Mouse (Mus musculus) right cerebral cortex, adult 18-20 months (tissue): Measurements from ENCODE around the gene Zfp866.

Experiments
- DNase-seq: peaks from one replicate; pipeline ENCODE4 v3.0.0; 2022; ENCODE audit warnings: mixed read lengths

The Zfp866 gene

GRCm38 (mm10) chr8:69790773-69791367 is at the start of gene Zfp866, which contains the start of gene Atp13a1:
Gene Zfp866 (minus strand): TSS chr8:69791178.
Gene Atp13a1 (plus strand): TSS chr8:69791163.
- DNase-seq, result peak; percentile 92

DNA sequence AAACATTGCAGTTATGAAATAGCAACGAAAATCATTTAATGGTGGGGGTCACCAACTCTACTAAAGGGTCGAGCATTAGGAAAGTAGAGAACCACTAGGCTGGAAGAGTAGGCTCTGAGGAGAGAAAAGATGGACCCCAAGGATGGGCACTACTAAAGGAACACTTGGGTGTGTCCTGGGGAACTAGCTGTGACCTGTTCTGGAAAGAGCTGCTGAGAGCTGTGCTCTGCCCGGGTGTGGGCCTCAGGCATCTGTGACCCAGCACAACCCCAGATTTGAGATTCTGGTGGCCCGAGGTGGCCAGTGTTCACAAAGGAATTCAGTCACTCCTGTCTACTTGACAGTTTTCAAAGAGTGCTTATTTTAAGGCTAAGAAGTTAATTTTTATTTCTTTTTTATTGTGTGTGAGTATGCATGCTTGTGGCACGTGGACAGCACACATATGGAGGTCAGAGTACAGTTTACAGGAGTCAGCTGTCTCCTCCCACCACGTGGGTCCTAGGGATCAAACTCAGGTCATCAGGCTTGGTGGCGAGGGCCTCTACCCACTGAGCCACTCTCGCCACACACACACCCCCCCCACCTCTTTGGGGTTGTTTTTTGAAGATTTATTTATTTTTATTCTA is 46.2 kb upstream of the Zfp866 start:
- no peak for DNase-seq

DNA sequence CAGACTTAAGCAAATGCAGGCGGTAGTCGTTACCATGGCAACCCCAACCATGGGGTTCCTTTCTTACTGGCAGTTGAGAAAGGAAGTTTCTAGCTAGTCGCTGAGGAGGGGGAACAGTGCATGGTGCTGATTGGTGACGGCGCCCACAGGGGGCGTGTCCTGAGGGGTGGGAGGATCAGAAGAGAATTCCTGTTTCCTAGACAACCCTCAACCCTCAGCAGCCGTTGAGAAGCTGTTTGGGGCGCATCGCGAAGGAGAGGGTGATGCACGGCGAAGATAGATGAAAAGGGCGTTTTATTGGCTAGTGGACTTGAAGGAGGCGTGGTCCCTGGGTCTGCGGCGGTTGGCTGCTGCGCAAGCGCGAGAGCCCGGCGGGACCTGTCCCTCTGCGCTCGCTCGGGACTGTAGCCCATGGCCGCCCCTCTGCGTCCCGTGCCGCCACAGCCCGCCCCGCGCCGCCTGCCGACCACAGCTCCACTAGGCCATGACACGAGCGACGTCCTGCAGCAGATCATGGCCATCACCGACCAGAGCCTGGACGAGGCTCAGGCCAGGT is 41.4 kb upstream of the Zfp866 start, which contains the start of gene Pbx4:
Gene Pbx4 (plus strand): TSS at position 194 of the 556 bp plus-strand sequence.
- peak; percentile 97 for DNase-seq

- DNase-seq, result no peak
These were observed 35.4 kb upstream of the Zfp866 start for GRCm38 (mm10) chr8:69826371-69826770.

DNA sequence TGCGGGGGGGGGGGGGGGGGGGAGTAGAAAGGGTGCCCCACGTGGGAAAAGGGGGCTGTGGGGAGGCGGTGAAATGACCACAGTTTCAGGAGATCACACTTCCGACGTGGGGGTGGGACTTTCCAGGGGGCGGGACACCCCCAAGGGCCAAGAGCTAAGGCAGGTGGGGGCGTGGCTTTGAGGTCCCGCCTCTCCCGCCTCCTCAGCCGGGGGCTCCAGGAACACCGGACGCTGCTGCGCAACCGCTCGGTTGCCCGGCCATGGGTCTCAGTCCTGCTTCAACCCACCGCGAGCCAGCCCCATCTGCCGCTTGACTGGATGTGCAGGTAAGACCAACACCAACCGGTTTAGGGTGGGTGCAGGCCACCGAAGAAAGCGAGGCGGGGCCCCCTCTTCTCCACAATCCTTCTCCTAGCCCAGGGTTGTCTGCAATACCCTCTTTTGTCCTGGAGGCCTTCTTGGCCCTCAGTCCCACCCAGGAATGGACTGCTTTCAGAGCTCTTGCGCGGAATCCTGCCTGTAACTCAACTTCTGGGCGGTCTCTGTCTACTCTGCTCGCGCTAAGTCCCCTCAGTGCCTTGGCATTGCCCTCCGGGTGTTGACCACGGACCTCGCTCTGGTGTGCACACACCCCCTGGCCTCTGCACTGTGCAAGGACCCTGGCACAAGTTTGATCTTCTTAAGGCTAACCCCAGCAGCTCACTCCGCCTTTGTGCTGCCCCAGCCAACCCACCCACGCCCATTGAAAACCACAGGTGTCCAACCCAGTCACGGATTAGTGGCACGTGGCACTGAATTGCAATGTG is 31.6 kb upstream of the Zfp866 start, which contains the start of gene Lpar2:
Gene Lpar2 (plus strand): TSS at position 44 of the 806 bp plus-strand sequence.
- DNase-seq, result no peak

DNA sequence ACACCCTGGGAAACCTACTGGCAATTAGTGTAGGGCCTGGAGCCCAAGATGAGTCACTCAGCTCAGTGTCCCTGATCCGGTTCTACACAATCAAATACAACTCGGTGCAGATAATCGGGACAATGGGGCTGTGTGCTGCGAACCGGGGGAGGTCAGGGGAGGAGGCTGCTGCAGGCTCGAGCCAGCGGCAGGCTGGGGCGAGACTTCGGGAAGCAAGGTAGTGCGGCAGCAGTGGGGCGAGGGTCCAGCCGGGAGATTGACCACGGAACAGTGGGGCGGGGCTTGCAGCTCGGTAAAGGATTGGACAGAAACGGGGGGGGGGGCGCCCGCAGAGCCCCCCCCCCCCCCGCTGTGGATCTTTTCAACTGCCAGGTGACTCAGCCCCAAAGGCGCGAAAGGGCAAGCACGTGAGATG is 31.0 kb upstream of the Zfp866 start:
- DNase-seq, result no peak

- no peak for DNase-seq
These were observed 29.5 kb upstream of the Zfp866 start for GRCm38 (mm10) chr8:69820466-69820865.

DNA sequence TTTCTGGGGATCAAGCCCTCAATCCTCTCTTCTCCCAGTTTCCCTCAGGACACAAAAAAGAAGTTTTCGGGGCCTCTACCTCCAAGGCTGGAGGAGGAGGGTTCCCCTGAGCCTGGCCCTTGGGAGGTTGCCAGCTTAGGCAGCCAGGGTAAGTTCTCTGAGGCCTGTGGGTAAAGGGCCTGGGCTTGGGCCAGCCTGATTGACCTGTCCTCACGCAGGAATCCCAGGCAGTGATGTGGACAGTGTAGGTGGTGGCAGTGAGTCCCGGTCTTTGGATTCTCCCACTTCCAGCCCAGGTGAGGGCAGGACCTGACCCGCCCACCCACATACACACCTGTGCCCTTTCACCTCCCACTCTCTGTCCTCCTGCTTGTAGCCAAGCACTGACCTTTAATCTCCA is 24.4 kb upstream of the Zfp866 start:
- DNase-seq, result no peak

- DNase-seq, result no peak
These were observed 23.9 kb upstream of the Zfp866 start for GRCm38 (mm10) chr8:69814881-69815280.

DNA sequence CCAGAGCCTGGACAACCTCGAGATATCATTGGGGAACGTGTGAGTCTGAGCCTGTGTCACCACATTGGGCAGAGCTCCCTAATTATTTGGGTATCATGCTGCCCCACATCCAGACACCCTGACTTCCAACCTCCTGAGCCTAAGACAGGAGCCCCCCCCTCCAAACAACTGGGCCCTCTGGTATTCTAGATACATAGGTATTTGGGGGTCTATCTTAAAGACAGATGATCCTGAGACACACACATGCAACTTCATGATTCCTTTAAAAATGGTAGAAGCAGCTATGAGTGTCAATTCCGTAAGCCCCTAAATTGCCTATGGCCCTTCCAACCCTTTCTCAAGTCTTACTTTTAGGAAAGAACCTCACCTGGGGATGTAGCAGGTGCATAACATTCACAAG is 18.8 kb upstream of the Zfp866 start:
- DNase-seq, result no peak

GRCm38 (mm10) chr8:69808864-69809403 is 18.0 kb upstream of the Zfp866 start:
- no peak for DNase-seq

DNA sequence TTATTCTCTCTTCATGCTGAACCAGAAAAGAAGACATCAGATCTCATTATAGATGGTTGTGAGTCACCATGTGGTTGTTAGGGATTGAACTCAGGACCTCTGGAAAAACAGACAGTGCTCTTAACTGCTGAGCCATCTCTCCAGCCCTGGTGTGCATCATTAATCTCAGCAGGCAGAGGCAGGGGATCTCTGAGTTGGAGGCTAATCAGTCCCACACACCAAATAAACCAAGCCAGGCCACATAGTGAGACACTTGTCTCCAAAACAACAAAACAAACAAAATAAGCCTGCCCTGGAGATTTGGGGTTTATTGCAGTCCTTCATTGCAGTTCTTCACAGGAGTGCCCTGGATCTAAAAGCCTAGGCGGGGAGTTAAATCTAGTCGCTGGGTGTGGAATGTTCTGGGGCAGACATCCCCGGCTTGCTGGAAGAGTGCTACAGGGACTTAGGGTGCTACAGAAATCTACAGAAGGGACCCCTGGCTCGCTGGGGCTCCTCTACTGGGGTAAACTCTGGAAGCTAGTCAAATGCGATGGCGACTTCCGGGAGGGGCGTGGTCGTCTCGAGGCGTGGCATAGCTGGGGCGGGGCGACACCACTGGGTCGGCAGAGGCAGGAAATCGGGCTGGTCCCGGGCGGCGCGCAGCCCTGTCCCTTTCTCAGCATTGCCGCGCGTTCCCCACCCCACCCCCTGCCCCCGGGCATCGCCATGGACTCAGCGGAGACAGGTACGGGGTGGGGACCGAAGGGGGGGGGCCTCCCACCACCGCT is 17.3 kb upstream of the Zfp866 start, which contains the start of gene Gmip:
Gene Gmip (plus strand): TSS at position 586 of the 770 bp plus-strand sequence.
- peak; percentile 47 for DNase-seq

DNA sequence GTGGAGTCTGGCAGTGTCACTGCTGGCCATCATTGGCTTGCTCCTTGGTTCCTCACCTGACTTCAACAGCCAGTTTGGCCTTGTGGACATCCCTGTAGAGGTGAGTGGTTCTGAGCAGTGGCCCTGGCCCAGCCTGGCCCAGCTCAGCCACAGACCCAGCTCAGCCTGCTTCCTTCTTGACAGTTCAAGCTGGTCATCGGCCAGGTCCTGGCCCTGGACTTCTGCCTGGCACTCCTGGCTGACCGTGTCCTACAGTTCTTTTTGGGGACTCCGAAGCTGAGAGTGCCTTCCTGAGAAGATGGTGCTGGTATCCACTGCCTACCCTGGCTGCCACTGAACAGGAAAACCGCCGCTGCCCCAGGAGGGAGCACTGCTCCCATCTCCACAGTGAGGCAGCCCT is 16.3 kb upstream of the Zfp866 start:
- no peak for DNase-seq

DNA sequence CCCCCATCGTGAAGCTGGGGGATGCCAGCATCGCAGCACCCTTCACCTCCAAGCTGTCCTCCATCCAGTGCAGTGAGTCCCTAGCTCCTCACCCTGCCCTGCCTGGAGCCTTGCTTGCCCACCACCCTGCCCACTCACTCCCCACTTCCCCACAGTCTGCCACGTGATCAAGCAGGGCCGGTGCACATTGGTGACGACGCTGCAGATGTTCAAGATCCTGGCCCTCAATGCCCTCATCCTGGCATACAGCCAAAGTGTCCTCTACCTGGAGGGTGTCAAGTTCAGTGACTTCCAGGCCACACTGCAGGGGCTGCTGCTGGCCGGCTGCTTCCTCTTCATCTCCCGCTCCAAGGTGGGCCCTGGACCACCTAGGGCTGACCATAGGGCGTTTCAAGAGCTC is 14.5 kb upstream of the Zfp866 start:
- DNase-seq, result no peak

DNA sequence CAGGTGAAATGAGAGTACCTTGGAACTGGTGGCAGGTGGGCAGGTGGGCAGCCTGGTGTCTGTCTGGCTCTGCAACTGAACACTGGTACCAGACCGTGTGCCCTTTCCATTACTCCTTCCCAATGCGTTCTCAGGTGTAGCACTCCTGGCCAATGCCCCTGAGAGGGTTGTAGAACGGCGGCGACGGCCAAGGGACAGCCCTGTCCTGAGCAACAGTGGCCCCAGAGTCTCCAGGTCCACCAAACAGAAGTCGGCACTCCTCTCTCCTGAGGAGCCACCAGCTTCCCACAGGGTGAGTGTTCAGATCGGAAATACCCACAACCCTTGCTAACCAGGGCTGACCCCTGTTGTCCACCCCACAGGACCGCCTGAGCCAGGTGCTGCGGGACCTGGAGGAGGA is 14.1 kb upstream of the Zfp866 start:
- DNase-seq, result no peak

DNA sequence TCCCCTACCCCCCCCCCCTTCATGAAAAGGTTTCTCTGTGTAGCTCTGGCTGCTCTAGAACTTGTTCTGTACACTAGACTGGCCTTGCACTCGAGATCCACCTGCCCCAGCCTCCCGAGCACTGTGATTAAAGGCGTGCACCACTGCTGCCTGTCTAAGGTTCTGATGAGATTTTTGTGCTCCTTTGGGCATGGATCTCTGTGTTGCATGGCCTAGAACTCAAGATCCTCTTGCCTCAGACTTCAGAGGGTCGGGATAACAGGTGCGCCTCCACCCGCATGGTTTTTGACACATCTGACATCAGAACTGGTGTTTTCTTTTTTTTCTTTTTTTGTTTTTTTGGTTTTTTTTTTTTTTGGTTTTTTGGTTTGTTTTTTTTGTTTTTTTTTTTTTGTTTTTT is 13.6 kb upstream of the Zfp866 start:
- DNase-seq, result no peak

DNA sequence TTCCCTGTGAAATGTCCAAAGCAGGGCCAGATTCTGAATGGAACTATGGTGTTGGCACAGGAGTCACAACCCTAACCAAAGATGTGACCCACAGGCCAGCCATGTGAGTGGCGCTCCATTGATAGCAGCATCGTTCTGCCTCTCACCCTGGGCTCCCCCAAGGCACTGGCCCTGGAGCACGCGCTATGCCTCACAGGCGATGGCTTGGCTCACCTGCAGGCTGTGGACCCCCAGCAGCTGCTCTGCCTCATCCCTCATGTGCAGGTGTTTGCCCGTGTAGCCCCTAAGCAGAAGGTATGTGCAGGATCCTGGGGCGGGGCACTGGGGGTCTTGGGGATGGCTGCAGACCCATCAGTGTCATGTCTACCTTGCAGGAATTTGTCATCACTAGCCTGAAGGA is 12.4 kb upstream of the Zfp866 start:
- no peak for DNase-seq

- DNase-seq, result no peak
These were observed 11.2 kb upstream of the Zfp866 start for GRCm38 (mm10) chr8:69802216-69802615.

- no peak for DNase-seq
These were observed 10.8 kb upstream of the Zfp866 start for GRCm38 (mm10) chr8:69801796-69802195.

- no peak for DNase-seq
These were observed 9.0 kb upstream of the Zfp866 start for GRCm38 (mm10) chr8:69799946-69800345.

GRCm38 (mm10) chr8:69799261-69799660 is 8.3 kb upstream of the Zfp866 start:
- DNase-seq, result no peak

DNA sequence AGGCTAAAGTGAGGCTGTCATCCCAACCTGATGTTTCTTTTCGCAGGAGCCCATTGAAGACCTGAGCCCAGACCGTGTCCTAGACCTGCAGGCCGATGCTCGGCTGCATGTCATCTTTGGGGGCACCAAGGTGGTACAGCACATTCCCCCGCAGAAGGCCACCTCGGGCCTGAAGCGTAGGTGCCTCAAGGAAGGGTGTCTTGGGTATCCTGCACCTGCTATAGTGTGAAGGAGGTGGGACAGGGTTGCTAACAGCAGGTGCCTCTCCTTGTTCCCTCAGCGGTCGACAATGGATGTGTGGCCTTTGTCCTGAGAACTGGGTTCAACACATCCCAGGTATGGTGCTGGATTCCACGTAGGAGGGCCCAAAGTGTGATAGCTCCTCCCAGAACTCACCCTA is 6.7 kb upstream of the Zfp866 start:
- no peak for DNase-seq
